Mouse (Mus musculus): Measurements from ENCODE around the gene Ddx49. TPM values are rescaled to one million over a fixed set of nuclear protein-coding genes. Genes with fewer than 3 reads are reported as not detected.

Ddx49 gene
- polyA plus RNA-seq, 1 experiment from 2014 or later, result 54.1 TPM

DNA sequence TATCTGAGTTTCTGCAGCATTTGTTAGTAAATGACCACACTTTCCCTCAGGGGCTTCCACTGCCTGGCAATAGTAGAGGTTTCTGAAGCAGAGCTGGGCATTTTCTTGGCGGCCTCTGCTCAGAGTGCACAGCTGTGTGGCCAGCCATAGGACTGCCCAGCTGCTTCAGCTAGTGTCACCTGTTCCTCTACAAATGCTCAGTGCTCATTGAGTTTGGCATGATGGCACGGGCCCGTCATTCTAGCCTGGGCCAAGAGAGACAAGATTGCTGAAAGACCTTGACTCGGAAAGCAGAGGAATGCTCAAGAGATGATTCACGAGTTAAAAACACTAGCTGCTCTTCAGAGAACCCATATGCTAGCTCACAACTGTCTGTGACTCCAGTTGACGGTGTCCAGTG is 55.7 kb downstream of the Ddx49 start:
- H3K36me3 ChIP-seq (ENCODE audit: insufficient read depth, low read length), result peaks cover 66% of the 10 kb centered on the region
- 88% methylated on average over 6 of the region's 6 CpGs for WGBS

More for the DNA sequence above, 55.7 kb downstream of the Ddx49 start:
- ATAC-seq (ENCODE audit: low FRiP score, low TSS enrichment), result no peak
- Histone ChIP-seq H3K27me3 (ENCODE audit: insufficient read depth, low read length) (no peaks in the 10 kb centered on the region), H3K9ac (replicated peaks; ENCODE audit: low read length) (no peak overlapping the region), H3K4me1 (ENCODE audit: insufficient read depth, low read length) (no peaks in the 10 kb centered on the region), H3K4me2 (replicated peaks; ENCODE audit: low read depth, low read length) (no peak overlapping the region), H3K4me3 (ENCODE audit: low read length) (no peak overlapping the region), H3K9me3 (ENCODE audit: low read length) (no peaks in the 10 kb centered on the region), H3K27ac (ENCODE audit: low read length) (no peak overlapping the region)

Other genes with a start within 250 kb of the Ddx49 start
- 0.94 and 1.3 TPM in 2 replicates for gene Tm6sf2, start 229.6 kb downstream of the Ddx49 start, polyA plus RNA-seq (2015; fragmentation: Nextera tagmentation; extraction: Ambion mirVana)
- not detected in 2 replicates for gene Hapln4, start 219.0 kb downstream of the Ddx49 start, polyA plus RNA-seq (2015; fragmentation: Nextera tagmentation; extraction: Ambion mirVana)
- 0.10 and 0.31 TPM in 2 replicates for gene Ncan, start 181.6 kb downstream of the Ddx49 start, polyA plus RNA-seq (2015; fragmentation: Nextera tagmentation; extraction: Ambion mirVana)
- 32.2 and 35.2 TPM in 2 replicates for gene Nr2c2ap, start 171.2 kb downstream of the Ddx49 start, polyA plus RNA-seq (2015; fragmentation: Nextera tagmentation; extraction: Ambion mirVana)
- gene Rfxank, start 163.3 kb downstream of the Ddx49 start, polyA plus RNA-seq (2015; fragmentation: Nextera tagmentation; extraction: Ambion mirVana), result 20.4 and 21.7 TPM in 2 replicates
- gene Borcs8, start 163.0 kb downstream of the Ddx49 start, polyA plus RNA-seq (2015; fragmentation: Nextera tagmentation; extraction: Ambion mirVana), result 58.3 and 58.6 TPM in 2 replicates
- gene Mef2b, start 162.8 kb downstream of the Ddx49 start, polyA plus RNA-seq (2015; fragmentation: Nextera tagmentation; extraction: Ambion mirVana), result 0.24 and 0.49 TPM in 2 replicates
- 81.7 and 87.8 TPM in 2 replicates for gene Tmem161a, start 130.1 kb downstream of the Ddx49 start, polyA plus RNA-seq (2015; fragmentation: Nextera tagmentation; extraction: Ambion mirVana)
- 5.0 and 6.4 TPM in 2 replicates for gene Slc25a42, start 90.2 kb downstream of the Ddx49 start, polyA plus RNA-seq (2015; fragmentation: Nextera tagmentation; extraction: Ambion mirVana)
- 28.0 and 34.8 TPM in 2 replicates for gene Sugp2, start 68.3 kb downstream of the Ddx49 start, polyA plus RNA-seq (2015; fragmentation: Nextera tagmentation; extraction: Ambion mirVana)
- gene Armc6, start 68.0 kb downstream of the Ddx49 start, polyA plus RNA-seq (2015; fragmentation: Nextera tagmentation; extraction: Ambion mirVana), result 23.8 and 31.5 TPM in 2 replicates
- gene Homer3, start 19.7 kb downstream of the Ddx49 start, polyA plus RNA-seq (2015; fragmentation: Nextera tagmentation; extraction: Ambion mirVana), result 74.2 and 81.3 TPM in 2 replicates
- 389 and 439 TPM in 2 replicates for gene Cope, start within 50 bp of the Ddx49 start, polyA plus RNA-seq (2015; fragmentation: Nextera tagmentation; extraction: Ambion mirVana)
- 2.5 and 2.7 TPM in 2 replicates for gene Cers1, start 13.3 kb upstream of the Ddx49 start, polyA plus RNA-seq (2015; fragmentation: Nextera tagmentation; extraction: Ambion mirVana)
- 5.5 TPM in 2 replicates for gene Gdf1, start 27.3 kb upstream of the Ddx49 start, polyA plus RNA-seq (2015; fragmentation: Nextera tagmentation; extraction: Ambion mirVana)
- gene Upf1, start 50.8 kb upstream of the Ddx49 start, polyA plus RNA-seq (2015; fragmentation: Nextera tagmentation; extraction: Ambion mirVana), result 10.6 and 10.9 TPM in 2 replicates
- 0.21 and 1.00 TPM in 2 replicates for gene Comp, start 71.1 kb upstream of the Ddx49 start, polyA plus RNA-seq (2015; fragmentation: Nextera tagmentation; extraction: Ambion mirVana)
- 19.9 and 22.3 TPM in 2 replicates for gene Crtc1, start 137.1 kb upstream of the Ddx49 start, polyA plus RNA-seq (2015; fragmentation: Nextera tagmentation; extraction: Ambion mirVana)
- gene Klhl26, start 174.5 kb upstream of the Ddx49 start, polyA plus RNA-seq (2015; fragmentation: Nextera tagmentation; extraction: Ambion mirVana), result 25.0 and 26.8 TPM in 2 replicates
- 6.5 and 7.0 TPM in 2 replicates for gene Tmem59l, start 184.9 kb upstream of the Ddx49 start, polyA plus RNA-seq (2015; fragmentation: Nextera tagmentation; extraction: Ambion mirVana)
- 29.3 and 30.7 TPM in 2 replicates for gene Crlf1, start 190.7 kb upstream of the Ddx49 start, polyA plus RNA-seq (2015; fragmentation: Nextera tagmentation; extraction: Ambion mirVana)
- 133 and 135 TPM in 2 replicates for gene Rex1bd, start 204.3 kb upstream of the Ddx49 start, polyA plus RNA-seq (2015; fragmentation: Nextera tagmentation; extraction: Ambion mirVana)
- gene Uba52, start 208.3 kb upstream of the Ddx49 start, polyA plus RNA-seq (2015; fragmentation: Nextera tagmentation; extraction: Ambion mirVana), result 869 and 882 TPM in 2 replicates
- gene Fkbp8, start 225.2 kb upstream of the Ddx49 start, polyA plus RNA-seq (2015; fragmentation: Nextera tagmentation; extraction: Ambion mirVana), result 353 and 359 TPM in 2 replicates
- gene Kxd1, start 225.5 kb upstream of the Ddx49 start, polyA plus RNA-seq (2015; fragmentation: Nextera tagmentation; extraction: Ambion mirVana), result 65.4 and 69.9 TPM in 2 replicates
- gene Ell, start 237.0 kb upstream of the Ddx49 start, polyA plus RNA-seq (2015; fragmentation: Nextera tagmentation; extraction: Ambion mirVana), result 24.1 and 25.1 TPM in 2 replicates